Comparison of ENCODE assay signal across 10 mouse cellular contexts in genomic region chr2:37768903-37769302, GRCm38 (mm10). TPM values are rescaled to one million over a fixed set of nuclear protein-coding genes. Genes with fewer than 3 reads are reported as not detected.
DNase-seq lines count a peak whose midpoint lies in the region; ATAC-seq and TF ChIP-seq lines count a peak whose summit lies in the region.
"Had no signal": no experiment of that assay in that cellular context is flagged by ENCODE, and none has a peak within 500 bp of the region (broad histone marks: within the 10 kb centered on the region; RNA-seq: fewer than 3 reads in every experiment).

No protein-coding gene starts in this region.

- H3K9ac ChIP-seq in kidney, embryonic 15.5 days = no peak overlapping the region
- H3K9ac ChIP-seq in hindbrain, embryonic 14.5 days = no peak overlapping the region
- 0 out of 2 replicates have a peak overlapping the region, but pooled peaks have one; percentile 14 for H3K9ac ChIP-seq in limb, embryonic 12.5 days (replicated peaks)
- no peak overlapping the region for H3K9ac ChIP-seq in intestine, postnatal 0 days (ENCODE audit: low read depth, low read length)
- H3K9ac ChIP-seq: lung, embryonic 15.5 days had no signal

- H3K27me3 ChIP-seq in kidney, adult 2 months (replicated peaks; ENCODE audit: control insufficient read depth, insufficient read depth, low read length) = no peaks in the 10 kb centered on the region
- peaks cover 21% of the 10 kb centered on the region for H3K27me3 ChIP-seq in kidney, embryonic 15.5 days
- no peaks in the 10 kb centered on the region for H3K27me3 ChIP-seq in hindbrain, embryonic 14.5 days (ENCODE audit: control insufficient read depth, insufficient read depth, low read length)
- H3K27me3 ChIP-seq in limb, embryonic 12.5 days = peaks cover 12% of the 10 kb centered on the region
- H3K27me3 ChIP-seq in intestine, postnatal 0 days (replicated peaks; ENCODE audit: control insufficient read depth, insufficient read depth, low read length) = no peaks in the 10 kb centered on the region
- H3K27me3 ChIP-seq: lung, embryonic 15.5 days had no signal

- DNase-seq in kidney, adult 2 months = peak; percentile 42
- DNase-seq in hindbrain, embryonic 14.5 days (ENCODE audit: low spot score) = no peak
- no peak for DNase-seq in embryo, embryonic 9.5 days (ENCODE audit: extremely low spot score)
- no peak for DNase-seq in thymus, postnatal 36 days

- no peak overlapping the region for H3K4me3 ChIP-seq in kidney, adult 2 months (ENCODE audit: insufficient read depth, low read depth, low read length)
- no peak overlapping the region for H3K4me3 ChIP-seq in kidney, embryonic 15.5 days (replicated peaks)
- H3K4me3 ChIP-seq in embryonic fibroblast, embryonic 13.5 days (ENCODE audit: insufficient read depth, low read length) = no peak overlapping the region
- H3K4me3 ChIP-seq in hindbrain, embryonic 14.5 days (replicated peaks; ENCODE audit: low read length) = no peak overlapping the region
- no peak overlapping the region for H3K4me3 ChIP-seq in limb, embryonic 12.5 days (replicated peaks)
- no peak overlapping the region for H3K4me3 ChIP-seq in intestine, postnatal 0 days (ENCODE audit: low read depth, low read length)
- H3K4me3 ChIP-seq: heart, adult 2 months; lung, embryonic 15.5 days had no signal

- TF ChIP-seq POLR2A in kidney, adult 2 months (IDR thresholded peaks at IDR 0.05; ENCODE audit: low read depth, low read length) = no peak
- no peak for TF ChIP-seq POLR2A in embryonic fibroblast, embryonic 13.5 days (IDR thresholded peaks at IDR 0.05; ENCODE audit: low read depth, low read length)

- peaks cover 3% of the 10 kb centered on the region; the same call in 1 of the 2 replicates for H3K4me1 ChIP-seq in kidney, adult 2 months (ENCODE audit: control insufficient read depth, insufficient read depth, low read length)
- peaks cover 71% of the 10 kb centered on the region for H3K4me1 ChIP-seq in kidney, embryonic 15.5 days
- peaks cover 11% of the 10 kb centered on the region for H3K4me1 ChIP-seq in embryonic fibroblast, embryonic 13.5 days (ENCODE audit: control insufficient read depth, insufficient read depth, low read length)
- H3K4me1 ChIP-seq in hindbrain, embryonic 14.5 days (replicated peaks; ENCODE audit: control insufficient read depth, insufficient read depth, low read length) = peaks cover 16% of the 10 kb centered on the region
- H3K4me1 ChIP-seq in limb, embryonic 12.5 days (replicated peaks) = peaks cover 63% of the 10 kb centered on the region
- H3K4me1 ChIP-seq in intestine, postnatal 0 days (replicated peaks; ENCODE audit: control insufficient read depth, insufficient read depth, low read length) = no peaks in the 10 kb centered on the region

- no peaks in the 10 kb centered on the region for H3K9me3 ChIP-seq in kidney, embryonic 15.5 days (replicated peaks)
- no peaks in the 10 kb centered on the region for H3K9me3 ChIP-seq in hindbrain, embryonic 14.5 days (ENCODE audit: control insufficient read depth, low read length)
- H3K9me3 ChIP-seq in limb, embryonic 12.5 days = no peaks in the 10 kb centered on the region
- H3K9me3 ChIP-seq in intestine, postnatal 0 days (ENCODE audit: control insufficient read depth) = no peaks in the 10 kb centered on the region
- H3K9me3 ChIP-seq: lung, embryonic 15.5 days had no signal

- H3K36me3 ChIP-seq in kidney, adult 2 months (ENCODE audit: control insufficient read depth, insufficient read depth, low read length) = no peaks in the 10 kb centered on the region
- H3K36me3 ChIP-seq in kidney, embryonic 15.5 days = no peaks in the 10 kb centered on the region
- no peaks in the 10 kb centered on the region for H3K36me3 ChIP-seq in hindbrain, embryonic 14.5 days (replicated peaks; ENCODE audit: control insufficient read depth, insufficient read depth)
- no peaks in the 10 kb centered on the region for H3K36me3 ChIP-seq in limb, embryonic 12.5 days
- no peaks in the 10 kb centered on the region for H3K36me3 ChIP-seq in intestine, postnatal 0 days (ENCODE audit: control insufficient read depth, insufficient read depth)
- H3K36me3 ChIP-seq: lung, embryonic 15.5 days had no signal

- no peak overlapping the region for H3K27ac ChIP-seq in kidney, adult 2 months (ENCODE audit: insufficient read depth, low read depth, low read length)
- H3K27ac ChIP-seq in kidney, embryonic 15.5 days = no peak overlapping the region
- peak overlapping the region; percentile 41 for H3K27ac ChIP-seq in embryonic fibroblast, embryonic 13.5 days (ENCODE audit: insufficient read depth, low read length)
- H3K27ac ChIP-seq in hindbrain, embryonic 14.5 days = no peak overlapping the region
- no peak overlapping the region for H3K27ac ChIP-seq in limb, embryonic 12.5 days
- H3K27ac ChIP-seq in intestine, postnatal 0 days (ENCODE audit: low read depth, low read length) = no peak overlapping the region
- H3K27ac ChIP-seq: heart, adult 2 months; lung, embryonic 15.5 days had no signal

- WGBS in kidney, adult 2 months = 68% methylated on average over 2 of the region's 2 CpGs
- 20% methylated on average over 2 of the region's 2 CpGs for WGBS in kidney, embryonic 15.5 days
- WGBS in hindbrain, embryonic 14.5 days = 32% methylated on average over 2 of the region's 2 CpGs
- WGBS in limb, embryonic 12.5 days = 30% methylated on average over 2 of the region's 2 CpGs
- 65% methylated on average over 2 of the region's 2 CpGs for WGBS in intestine, postnatal 0 days

- TF ChIP-seq CTCF in kidney, adult 2 months (conservative IDR thresholded peaks at IDR 0.05; ENCODE audit: insufficient read depth, insufficient read length, low read depth, low read length) = no peak
- no peak for TF ChIP-seq CTCF in embryonic fibroblast, embryonic 13.5 days (IDR thresholded peaks at IDR 0.05; ENCODE audit: borderline replicate concordance, insufficient read depth, low read length)
- TF ChIP-seq CTCF in intestine, postnatal 0 days (IDR thresholded peaks at IDR 0.05; ENCODE audit: low read depth) = no peak

- H3K4me2 ChIP-seq in kidney, embryonic 15.5 days = no peak overlapping the region
- no peak overlapping the region for H3K4me2 ChIP-seq in hindbrain, embryonic 14.5 days (replicated peaks)
- H3K4me2 ChIP-seq in limb, embryonic 12.5 days = no peak overlapping the region
- H3K4me2 ChIP-seq in intestine, postnatal 0 days (replicated peaks; ENCODE audit: low read depth) = no peak overlapping the region
- H3K4me2 ChIP-seq: lung, embryonic 15.5 days had no signal

- no peak for ATAC-seq in kidney, embryonic 15.5 days (replicated peaks; ENCODE audit: low FRiP score)
- ATAC-seq in hindbrain, embryonic 14.5 days (ENCODE audit: low FRiP score) = peak; percentile 52; the same call in 1 of the 2 replicates
- no peak for ATAC-seq in limb, embryonic 12.5 days (ENCODE audit: insufficient number of reproducible peaks, insufficient read depth, low FRiP score, low TSS enrichment, low read depth)
- ATAC-seq in intestine, postnatal 0 days = no peak

RNA-seq across cellular contexts. Expression of gene Crb2, which starts 7.1 kb away (rescaled TPM):
- polyA plus RNA-seq in kidney, adult 2 months (2012; rRNA removed) = 2.7 and 3.0 TPM in 2 replicates
- 3.4 and 4.1 TPM in 2 replicates for polyA plus RNA-seq in kidney, embryonic 15.5 days (2015; fragmentation: Nextera tagmentation; extraction: Ambion mirVana)
- polyA plus RNA-seq in embryonic fibroblast, embryonic 13.5 days (2011; ENCODE audit: insufficient read length, low read depth, missing spikeins) = 0.08 and 0.32 TPM in 2 replicates
- 4.5 and 6.3 TPM in 2 replicates for polyA plus RNA-seq in hindbrain, embryonic 14.5 days (2014; fragmentation: Nextera tagmentation; extraction: Ambion mirVana)
- polyA plus RNA-seq in limb, embryonic 12.5 days (2016; fragmentation: Nextera tagmentation; extraction: Ambion mirVana) = 0.92 and 0.95 TPM in 2 replicates
- 0.51 and 0.60 TPM in 2 replicates for polyA plus RNA-seq in intestine, postnatal 0 days (2015; fragmentation: Nextera tagmentation; extraction: Ambion mirVana)
